Mouse (Mus musculus) CH12.LX (cell line): ENCODE results near the gene Slc39a2. TPM values are rescaled to one million over a fixed set of nuclear protein-coding genes. Genes with fewer than 3 reads are reported as not detected.
A peak's percentile ranks its signal among the peaks of the same experiment; 100 is the strongest.

Experiments
- DNase-seq: peaks from one replicate; pipeline ENCODE4 v3.0.0-alpha.2; 2013; ENCODE audit errors: extremely low read depth
- H3K27ac ChIP-seq: 2 replicates; pipeline ENCODE4 v1.5.1; 2012; ENCODE audit warnings: low read depth, mild to moderate bottlenecking, control low read depth, moderate library complexity; ENCODE audit not compliant: insufficient read depth
- H3K27me3 ChIP-seq: replicated peaks from 2 replicates; pipeline ENCODE3; 2012; ENCODE audit warnings: inconsistent platforms
- H3K36me3 ChIP-seq, 2 experiments: replicated peaks in 1 of 2; 2 replicates each; pipeline versions ENCODE3 to v1.6.1; 2012; ENCODE audit warnings: inconsistent platforms in 1 of 2, low read length in 1 of 2, mild to moderate bottlenecking in 1 of 2, mixed read lengths in 1 of 2, moderate library complexity in 1 of 2; ENCODE audit not compliant: control insufficient read depth in 1 of 2, insufficient read depth in 1 of 2
- H3K4me1 ChIP-seq, 2 experiments: 2 replicates each; pipeline ENCODE4 v1.6.1; 2012; ENCODE audit warnings: inconsistent platforms in 1 of 2, moderate library complexity in 1 of 2; ENCODE audit not compliant: insufficient read depth in 2 of 2, control insufficient read depth in 1 of 2
- H3K4me2 ChIP-seq: 2 replicates; pipeline ENCODE4 v1.6.1; 2012; ENCODE audit warnings: low read depth, mild to moderate bottlenecking, control low read depth; ENCODE audit not compliant: poor library complexity, insufficient read depth, severe bottlenecking
- H3K4me3 ChIP-seq, 3 experiments: fragments of 150-350 bp in 1 of 3; sonication (generic) in 1 of 3; replicated peaks in 1 of 3; 2 replicates each; pipeline versions ENCODE3 to v1.5.1; 2011 to 2012; ENCODE audit warnings: low read depth in 2 of 3, low read length in 2 of 3, mild to moderate bottlenecking in 2 of 3, moderate library complexity in 2 of 3, control low read depth in 1 of 3, improper control_type of control experiment in 1 of 3, inconsistent platforms in 1 of 3, mixed read lengths in 1 of 3; ENCODE audit not compliant: poor library complexity in 1 of 3
- H3K79me2 ChIP-seq: replicated peaks from 2 replicates; pipeline ENCODE4 v1.6.1; 2012; ENCODE audit warnings: mild to moderate bottlenecking, moderate library complexity; ENCODE audit not compliant: control insufficient read depth, poor library complexity, insufficient read depth, severe bottlenecking; ENCODE audit errors: extremely low read depth
- H3K9ac ChIP-seq: 2 replicates; pipeline ENCODE4 v1.6.1; 2012; ENCODE audit warnings: low read depth, mild to moderate bottlenecking, control low read depth, moderate library complexity; ENCODE audit not compliant: insufficient read depth
- H3K9me3 ChIP-seq: replicated peaks from 2 replicates; pipeline ENCODE3; 2012; ENCODE audit warnings: low read length, inconsistent platforms, mixed read lengths
- CHD2 ChIP-seq: IDR thresholded peaks from 2 replicates; pipeline ENCODE4 v1.6.1; 2011; ENCODE audit warnings: low read length, improper control_type of control experiment
- CTCF ChIP-seq, 2 experiments: IDR thresholded peaks in 1 of 2; conservative IDR thresholded peaks in 1 of 2; 2 replicates each; pipeline ENCODE4 v1.5.1; 2011 to 2012; ENCODE audit warnings: low read depth in 2 of 2, low read length in 2 of 2, improper control_type of control experiment in 1 of 2, inconsistent platforms in 1 of 2, mild to moderate bottlenecking in 1 of 2, moderate library complexity in 1 of 2
- E2F4 ChIP-seq: IDR thresholded peaks from 2 replicates; pipeline ENCODE4 v1.6.1; 2011; ENCODE audit warnings: low read depth, low read length, improper control_type of control experiment; ENCODE audit not compliant: insufficient replicate concordance
- ELF1 ChIP-seq: IDR thresholded peaks from 2 replicates; pipeline ENCODE4 v1.6.1; 2014; ENCODE audit warnings: low read depth, mild to moderate bottlenecking, inconsistent platforms, low read length, improper control_type of control experiment
- IRF4 ChIP-seq: IDR thresholded peaks from 2 replicates; pipeline ENCODE4 v1.6.1; 2014; ENCODE audit warnings: low read depth, mild to moderate bottlenecking, inconsistent platforms, low read length, improper control_type of control experiment
- JUN ChIP-seq: IDR thresholded peaks from 2 replicates; pipeline ENCODE4 v1.6.1; 2011; ENCODE audit warnings: low read depth, mild to moderate bottlenecking, low read length, improper control_type of control experiment, moderate library complexity; ENCODE audit not compliant: insufficient read depth
- JUND ChIP-seq: conservative IDR thresholded peaks from 2 replicates; pipeline ENCODE4 v1.6.1; 2011; ENCODE audit warnings: low read depth, low read length, improper control_type of control experiment
- MAFK ChIP-seq: IDR thresholded peaks from 2 replicates; pipeline ENCODE4 v1.6.1; 2011; ENCODE audit warnings: low read length, improper control_type of control experiment; ENCODE audit not compliant: insufficient replicate concordance
- MAX ChIP-seq: IDR thresholded peaks from 2 replicates; pipeline ENCODE4 v1.6.1; 2011; ENCODE audit warnings: low read length, improper control_type of control experiment
- MEF2A ChIP-seq: IDR thresholded peaks from 2 replicates; pipeline ENCODE4 v1.6.1; 2014; ENCODE audit warnings: low read depth, mild to moderate bottlenecking, inconsistent platforms, low read length, improper control_type of control experiment, borderline replicate concordance
- NRF1 ChIP-seq: IDR thresholded peaks from 2 replicates; pipeline ENCODE4 v1.6.1; 2014; ENCODE audit warnings: low read depth, mild to moderate bottlenecking, inconsistent platforms, low read length, improper control_type of control experiment, moderate library complexity
- PAX5 ChIP-seq: IDR thresholded peaks from 2 replicates; pipeline ENCODE4 v1.6.1; 2012; ENCODE audit warnings: low read length, inconsistent platforms, mixed read lengths
- POLR2A ChIP-seq: IDR thresholded peaks from 2 replicates; pipeline ENCODE4 v1.6.1; 2011; ENCODE audit warnings: low read depth, mild to moderate bottlenecking, improper control_type of control experiment, low read length
- RAD21 ChIP-seq: IDR thresholded peaks from 2 replicates; pipeline ENCODE4 v1.6.1; 2011; ENCODE audit warnings: low read depth, mild to moderate bottlenecking, low read length, improper control_type of control experiment, moderate library complexity
- RCOR1 ChIP-seq: conservative IDR thresholded peaks from 2 replicates; pipeline ENCODE4 v1.6.1; 2012; ENCODE audit warnings: low read depth, mild to moderate bottlenecking, inconsistent platforms, low read length, improper control_type of control experiment
- SIN3A ChIP-seq: IDR thresholded peaks from 2 replicates; pipeline ENCODE4 v1.6.1; 2012; ENCODE audit warnings: low read length, improper control_type of control experiment, inconsistent platforms
- SMC3 ChIP-seq: IDR thresholded peaks from 2 replicates; pipeline ENCODE4 v1.6.1; 2011; ENCODE audit warnings: low read depth, low read length, improper control_type of control experiment
- TBP ChIP-seq: conservative IDR thresholded peaks from 2 replicates; pipeline ENCODE4 v1.6.1; 2011; ENCODE audit warnings: low read depth, low read length, improper control_type of control experiment
- UBTF ChIP-seq: IDR thresholded peaks from 2 replicates; pipeline ENCODE4 v1.6.1; 2012; ENCODE audit warnings: low read depth, mild to moderate bottlenecking, inconsistent platforms, low read length, improper control_type of control experiment, moderate library complexity
- USF2 ChIP-seq: conservative IDR thresholded peaks from 2 replicates; pipeline ENCODE4 v1.6.1; 2011; ENCODE audit warnings: low read depth, low read length, improper control_type of control experiment
- ZKSCAN1 ChIP-seq: IDR thresholded peaks from 2 replicates; pipeline ENCODE4 v1.6.1; 2012; ENCODE audit warnings: low read depth, inconsistent platforms, low read length, improper control_type of control experiment, borderline replicate concordance
- ZMIZ1 ChIP-seq: IDR thresholded peaks from 2 replicates; pipeline ENCODE4 v1.6.1; 2012; ENCODE audit warnings: low read depth, mild to moderate bottlenecking, inconsistent platforms, low read length, improper control_type of control experiment
- dilution Hi-C: fragments of 300-500 bp; cut with MboI; formaldehyde crosslinking; loops from 2 replicates; pipeline ENCODE4 v1.14.3; 2020; ENCODE audit warnings: low sequenced_read_pairs; ENCODE audit not compliant: extremely low pct_unique_long_range_greater_than_20kb, extremely low pct_ligation_motif_present
- in situ Hi-C: fragments of 300-500 bp; cut with MboI; formaldehyde crosslinking; loops from 3 replicates; pipeline ENCODE4 v1.14.3; 2019; ENCODE audit warnings: low sequenced_read_pairs, low pct_ligation_motif_present, low pct_unique_long_range_greater_than_20kb, mixed read lengths
- polyA plus RNA-seq: library from polyadenylated mRNA; unstranded; fragments of >175 nt; gene quantifications from 2 replicates; pipeline ENCODE4 v1.2.1, GENCODE M21; 2012; ENCODE audit warnings: low read depth; ENCODE audit not compliant: insufficient read length
- total RNA-seq, 2 experiments: library from RNA; depleted of rRNA; stranded (reverse); fragments of 300-350 nt in 1 of 2; fragments of >200 nt in 1 of 2; gene quantifications; 2 replicates each; pipeline ENCODE4 v1.2.3; 2012 to 2014

The Slc39a2 gene
- total and polyA plus RNA-seq, 3 experiments, result 0.20 to 0.49 (median 0.42) TPM

- no peaks in the 10 kb centered on the region for H3K36me3 ChIP-seq
- no peak overlapping the region for H3K4me3 ChIP-seq
- H3K4me1 ChIP-seq, result peaks cover 9 to 22% of the 10 kb centered on the region in 2 experiments
- peak; percentile 32; the same call in 1 of the 2 replicates for TF ChIP-seq ELF1
- peak; percentile 70; the same call in 1 of the 2 replicates for TF ChIP-seq MEF2A
- no peak for TF ChIP-seq POLR2A
- TF ChIP-seq IRF4, result peak; percentile 59
- no peak for TF ChIP-seq JUN
- TF ChIP-seq, all 38 proteins: peak for 3
- peak; percentile 41 for DNase-seq
- dilution Hi-C loops (no loop called here), in situ Hi-C loops (loop anchor here (25.0 kb wide), 1 partner anchor 422 kb away; the partner anchor contains the start of gene Sall2)
- Histone ChIP-seq H3K9ac (no peak overlapping the region), H3K79me2 (no peaks in the 10 kb centered on the region), H3K9me3 (no peaks in the 10 kb centered on the region), H3K27ac (no peak overlapping the region), H3K27me3 (peaks cover 6% of the 10 kb centered on the region), H3K4me2 (no peak overlapping the region)
Measured at GRCm38 (mm10) chr14:51915030-51915429, 22.3 kb downstream of the Slc39a2 start.

GRCm38 (mm10) chr14:51916539-51916938 lies 23.9 kb downstream of the Slc39a2 start:
- H3K36me3 ChIP-seq, result no peaks in the 10 kb centered on the region
- TF ChIP-seq POLR2A (no peak), CHD2 (no peak), RAD21 (no peak), E2F4 (no peak), ZKSCAN1 (no peak), PAX5 (no peak), SMC3 (no peak), CTCF (conservative IDR thresholded peaks at IDR 0.05 in 1 of 2, IDR thresholded peaks at IDR 0.05 in 1 of 2; ENCODE audit: low read depth in 2 of 2, low read length in 2 of 2) (no peak), SIN3A (no peak), USF2 (no peak), ZMIZ1 (no peak), TBP (no peak), NRF1 (no peak), JUND (no peak), MAX (no peak), JUN (no peak), RCOR1 (no peak), MAFK (no peak), UBTF (no peak)
- H3K4me1 ChIP-seq, result peaks cover 9 to 22% of the 10 kb centered on the region in 2 experiments
- no peak overlapping the region for H3K9ac ChIP-seq
- dilution Hi-C loops, result no loop called here
- H3K79me2 ChIP-seq, result no peaks in the 10 kb centered on the region
- no peak for DNase-seq
- peaks cover 6% of the 10 kb centered on the region for H3K27me3 ChIP-seq
- H3K4me2 ChIP-seq, result no peak overlapping the region
- H3K4me3 ChIP-seq, result no peak overlapping the region
- H3K9me3 ChIP-seq, result no peaks in the 10 kb centered on the region
- in situ Hi-C loops, result loop anchor here (25.0 kb wide), 1 partner anchor 421 kb away; the partner anchor contains the start of gene Sall2
- H3K27ac ChIP-seq, result no peak overlapping the region
